Mouse (Mus musculus) right cerebral cortex, postnatal 36 days (tissue): ENCODE results near the gene Foxo1.

Experiments
- DNase-seq, 2 experiments: peaks; one replicate each; pipeline ENCODE4 v3.0.0; 2022; ENCODE audit warnings: low spot score in 2 of 2, mixed read lengths in 1 of 2

The Foxo1 gene

GRCm38 (mm10) chr3:52268487-52268736, 276 bp downstream of the Foxo1 start:
- no peak for DNase-seq

GRCm38 (mm10) chr3:52268737-52269513, 789 bp downstream of the Foxo1 start:
- no peak for DNase-seq

- no peak for DNase-seq
Measured at GRCm38 (mm10) chr3:52269514-52270351, 1.6 kb downstream of the Foxo1 start.

- no peak for DNase-seq
Measured at GRCm38 (mm10) chr3:52270511-52270910, 2.4 kb downstream of the Foxo1 start.

DNA sequence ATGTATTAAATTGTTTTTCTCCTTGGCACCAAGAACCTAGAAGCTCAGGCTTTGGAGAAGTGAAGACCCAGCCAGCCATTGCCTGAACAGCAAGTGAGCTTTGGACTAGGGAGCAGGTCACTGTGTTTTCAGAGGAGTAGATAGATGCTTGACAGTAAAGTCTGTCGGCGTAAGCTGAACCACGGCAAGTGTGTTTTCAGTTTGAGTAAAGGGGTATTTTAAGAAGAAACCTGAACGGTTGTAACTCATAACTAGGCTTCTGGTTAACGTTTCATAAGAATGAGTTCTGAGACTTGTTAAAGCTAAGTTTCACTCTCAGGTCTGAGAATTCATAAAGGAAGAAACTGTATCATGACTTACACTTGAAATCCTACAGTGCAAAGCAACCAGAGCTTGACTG, 3.2 kb downstream of the Foxo1 start:
- no peak for DNase-seq

- DNase-seq = no peak
Measured at GRCm38 (mm10) chr3:52272376-52272865, 4.3 kb downstream of the Foxo1 start.

DNA sequence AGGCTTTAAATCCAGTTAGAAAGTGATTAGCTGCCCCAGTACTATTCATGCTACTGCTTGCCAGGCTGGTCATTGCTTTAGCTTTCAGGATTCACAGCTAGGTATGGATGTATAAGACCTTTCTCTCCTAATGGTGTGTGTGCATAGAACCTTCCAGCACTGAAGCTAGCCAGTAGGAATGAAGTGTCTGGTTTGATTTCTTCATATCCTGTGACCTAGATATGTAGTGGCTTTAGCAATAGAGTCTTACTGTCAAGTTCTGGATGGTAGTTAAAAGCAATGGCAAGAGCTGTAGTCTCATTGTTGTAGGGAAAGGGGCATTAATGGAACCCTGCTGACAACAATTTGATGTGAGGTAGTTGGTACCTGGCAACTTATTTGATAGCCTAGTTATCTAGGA, 6.3 kb downstream of the Foxo1 start:
- no peak for DNase-seq

DNA sequence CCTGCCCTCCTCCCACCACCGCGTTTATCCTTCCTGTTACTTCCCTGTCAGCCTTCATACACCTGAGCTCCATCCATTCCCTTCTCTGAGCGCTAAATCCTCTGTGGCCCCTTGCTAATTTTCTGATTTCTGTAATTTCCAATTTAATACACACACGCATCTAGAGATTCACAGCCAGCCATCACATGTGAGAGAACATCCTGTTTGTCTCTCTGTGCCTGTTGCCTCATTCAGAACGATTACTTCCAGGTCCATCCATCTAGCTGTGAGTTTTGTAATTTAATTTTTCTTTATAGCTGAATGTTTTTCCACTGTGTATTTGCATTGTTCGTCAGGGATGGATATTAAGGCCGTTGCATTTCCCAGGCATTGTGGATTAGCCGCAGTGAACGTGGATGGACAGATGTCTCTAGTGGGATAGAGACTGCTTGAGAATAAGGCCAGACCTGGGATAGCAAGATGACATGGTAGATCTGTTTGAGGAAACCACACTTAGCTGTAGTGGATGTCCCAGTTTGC, 7.0 kb downstream of the Foxo1 start:
- DNase-seq = no peak

DNA sequence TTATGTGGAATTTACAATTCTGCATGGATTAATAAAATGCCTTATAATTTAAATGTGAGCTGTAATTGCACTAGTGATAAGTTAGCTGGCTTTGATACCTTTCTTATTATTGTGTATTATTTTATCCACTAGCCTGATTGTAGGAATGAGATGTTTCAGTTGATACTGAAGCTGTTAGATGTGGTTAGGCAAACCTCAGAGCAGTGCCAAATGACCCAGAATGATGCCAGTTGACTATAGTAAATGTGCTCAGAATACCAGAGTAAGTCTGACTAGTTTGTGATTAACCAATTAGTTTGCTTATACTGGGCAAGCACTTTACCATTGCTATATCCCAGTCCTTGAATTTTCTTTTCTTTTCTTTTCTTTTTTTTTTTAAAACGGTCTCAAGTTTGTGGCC, 12.5 kb downstream of the Foxo1 start:
- DNase-seq = no peak

DNA sequence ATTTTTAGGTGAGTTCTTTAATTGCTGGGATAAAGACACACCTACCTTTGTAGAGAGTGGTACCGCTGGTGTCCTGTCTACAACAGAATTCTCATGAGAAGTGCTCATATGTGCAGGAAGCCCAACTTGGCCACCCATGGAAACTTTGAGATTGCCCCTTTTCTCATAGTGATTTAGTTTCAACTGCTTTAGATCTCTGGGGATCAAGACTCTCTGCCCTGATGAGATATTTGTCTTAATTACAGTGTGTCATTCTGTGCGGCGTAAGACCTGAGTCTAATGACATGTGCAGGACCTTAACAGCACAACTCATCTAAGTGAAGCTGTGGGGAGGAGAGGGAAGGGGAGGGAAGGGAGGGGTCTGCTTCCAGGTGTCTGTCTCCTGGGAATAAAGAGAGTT, 13.7 kb downstream of the Foxo1 start:
- DNase-seq = no peak

- DNase-seq = no peak
Measured at GRCm38 (mm10) chr3:52282369-52282768, 14.2 kb downstream of the Foxo1 start.

GRCm38 (mm10) chr3:52283521-52283920, 15.4 kb downstream of the Foxo1 start:
- DNase-seq = no peak

GRCm38 (mm10) chr3:52290811-52291210, 22.7 kb downstream of the Foxo1 start:
- no peak for DNase-seq

DNA sequence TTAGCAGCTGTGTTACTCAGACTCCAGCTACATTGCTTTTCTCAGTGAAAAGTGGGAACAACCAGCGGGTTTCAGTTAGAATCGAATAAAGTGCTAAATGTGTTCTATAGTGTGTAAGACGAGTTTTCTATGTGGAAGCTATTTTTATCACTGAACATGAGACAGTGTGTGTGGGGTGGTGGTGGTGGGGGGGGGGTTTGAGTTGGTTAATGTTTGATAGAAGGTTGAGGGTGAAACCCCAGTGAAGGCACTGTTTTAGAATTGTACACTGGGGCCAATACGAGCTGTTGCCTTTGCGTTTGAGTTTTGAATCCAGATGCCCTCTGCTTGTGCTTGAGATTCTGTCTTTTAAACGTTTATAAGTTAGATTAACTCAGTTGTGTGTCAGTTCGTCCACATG, 24.4 kb downstream of the Foxo1 start:
- DNase-seq = no peak

GRCm38 (mm10) chr3:52293946-52294345, 25.8 kb downstream of the Foxo1 start:
- DNase-seq = no peak

- no peak for DNase-seq
Measured at GRCm38 (mm10) chr3:52295688-52296087, 27.6 kb downstream of the Foxo1 start.

DNA sequence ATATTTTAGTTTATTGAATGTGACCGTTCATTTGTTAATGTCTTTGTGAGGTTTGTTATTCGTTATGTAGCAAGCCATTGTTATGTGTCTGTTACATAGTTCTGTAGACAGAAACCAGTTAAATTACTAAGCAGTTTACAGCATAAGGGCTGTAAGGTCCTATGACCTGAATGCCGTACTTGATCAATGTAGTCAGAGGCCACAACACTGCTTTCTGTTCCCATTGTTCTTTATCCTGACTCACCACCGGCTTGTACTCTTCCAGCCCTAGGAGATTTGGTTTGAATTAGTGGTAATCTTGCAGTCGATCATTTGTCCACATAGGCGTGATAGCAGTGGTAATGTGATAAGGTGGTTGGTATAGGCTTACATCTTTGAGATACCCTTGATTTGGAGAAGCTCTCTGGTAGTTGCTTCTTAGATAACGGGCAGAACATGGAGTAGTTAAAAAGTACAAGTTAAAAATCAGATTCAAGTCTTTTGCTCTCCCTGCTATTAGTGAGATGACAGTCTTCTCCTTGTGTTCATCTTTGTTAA, 28.2 kb downstream of the Foxo1 start:
- DNase-seq = no peak

- no peak for DNase-seq
Measured at GRCm38 (mm10) chr3:52297291-52298018, 29.3 kb downstream of the Foxo1 start.

- DNase-seq = no peak
Measured at GRCm38 (mm10) chr3:52298683-52299082, 30.5 kb downstream of the Foxo1 start.

DNA sequence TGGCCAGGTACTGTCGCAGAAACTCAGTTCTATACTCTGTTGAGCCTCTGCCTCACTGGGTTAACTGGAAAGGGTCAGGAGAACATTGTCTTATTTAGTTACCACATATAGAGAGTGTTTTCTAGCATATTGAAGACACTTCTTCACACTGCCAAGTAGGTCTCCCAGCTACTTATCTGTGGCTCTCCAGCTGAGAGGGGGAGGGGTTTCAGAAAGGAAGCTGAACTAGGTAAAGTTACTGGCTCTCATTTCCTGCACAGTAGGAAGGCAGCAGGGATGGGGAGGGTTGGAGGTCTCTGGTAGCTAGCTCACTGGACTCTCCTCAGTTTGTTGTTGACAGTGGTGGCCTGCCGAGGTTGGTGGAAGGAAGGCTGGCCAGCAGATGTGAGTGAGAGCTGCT, 31.2 kb downstream of the Foxo1 start:
- DNase-seq = no peak

DNA sequence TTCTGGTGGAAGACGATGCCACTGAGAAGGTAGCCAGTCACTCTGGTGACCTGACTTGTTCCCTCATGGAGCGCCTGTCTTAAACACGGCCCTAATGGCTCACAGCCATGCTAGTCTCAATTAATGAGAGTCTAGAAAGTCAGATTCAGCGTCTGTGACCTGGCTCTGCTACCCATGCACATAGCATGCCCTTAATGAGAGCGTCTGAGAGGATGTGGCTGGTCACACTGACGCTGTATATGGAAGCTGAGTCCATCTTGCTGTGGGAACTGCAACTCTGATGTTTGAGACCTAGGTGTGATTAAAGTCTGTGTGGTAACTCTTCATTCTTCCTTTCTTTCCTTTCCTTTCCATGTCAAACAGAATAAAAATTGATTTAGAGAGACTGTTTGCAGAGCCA, 32.4 kb downstream of the Foxo1 start:
- DNase-seq = no peak

GRCm38 (mm10) chr3:52303301-52303700, 35.2 kb downstream of the Foxo1 start:
- no peak for DNase-seq
